Mouse (Mus musculus) E14TG2a.4 (cell line): ENCODE data around the gene Fermt3.

Source experiments
- CTCF ChIP-seq: conservative IDR thresholded peaks from 2 replicates; pipeline ENCODE4 v1.5.1; 2014; ENCODE audit warnings: low read length
- NANOG ChIP-seq: IDR thresholded peaks from 2 replicates; pipeline ENCODE4 v1.6.1; 2014; ENCODE audit warnings: borderline replicate concordance, low read length, mixed read lengths
- POU5F1 ChIP-seq: IDR thresholded peaks from 2 replicates; pipeline ENCODE4 v1.6.1; 2014; ENCODE audit warnings: low read length, borderline replicate concordance

DNA sequence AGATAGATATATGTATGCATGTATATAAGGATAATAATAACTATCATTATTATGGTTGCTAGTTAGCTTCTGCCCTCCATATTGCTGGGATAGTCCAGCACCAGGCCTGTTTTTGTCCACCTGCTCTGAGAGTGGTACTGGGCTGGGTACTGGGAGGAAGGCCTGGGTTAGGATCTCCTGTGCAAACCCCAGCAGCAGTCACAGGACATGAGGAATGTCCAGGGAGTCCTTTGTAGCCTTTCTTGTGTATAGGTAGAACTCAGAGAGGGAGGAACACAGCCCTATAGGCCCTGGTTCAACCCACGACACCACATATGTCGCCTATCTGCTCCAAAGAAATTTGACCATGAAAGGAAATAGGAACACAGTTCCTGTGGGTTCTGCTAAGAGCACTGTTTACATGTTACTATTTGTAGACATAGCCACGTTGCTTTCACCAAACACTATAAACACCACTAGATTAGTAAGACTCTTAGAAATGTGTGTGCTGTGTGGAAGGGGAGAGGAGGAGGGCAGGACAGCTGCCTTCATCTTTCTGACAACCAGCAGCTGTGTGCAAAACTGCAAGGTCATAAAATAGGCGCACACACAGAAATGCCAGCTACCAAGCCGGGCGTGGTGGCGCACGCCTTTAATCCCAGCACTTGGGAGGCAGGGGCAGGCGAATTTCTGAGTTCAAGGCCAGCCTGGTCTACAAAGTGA lies 12.2 kb downstream of the Fermt3 start:
- no peak for TF ChIP-seq CTCF
- no peak for TF ChIP-seq NANOG
- no peak for TF ChIP-seq POU5F1
